26 mouse cellular contexts compared by ENCODE assay signal in genomic region chr9:47912823-47913222, GRCm38 (mm10).
"Had no signal": no experiment of that assay in that cellular context is flagged by ENCODE, and none has a peak within 500 bp of the region (broad histone marks: within the 10 kb centered on the region; RNA-seq: fewer than 3 reads in every experiment).

No protein-coding gene starts in this region.

- H3K9me3 ChIP-seq: heart, embryonic 13.5 days; heart, embryonic 15.5 days; hindbrain, embryonic 12.5 days; kidney, embryonic 15.5 days; limb, embryonic 10.5 days; limb, embryonic 12.5 days had no signal

- DNase-seq: gastrocnemius, postnatal 14 days; gastrocnemius, postnatal 36 days; heart, adult 11 months; heart, adult 2 months; heart, postnatal 14 days; heart, postnatal 36 days; kidney, adult 11 months; kidney, adult 2 months; kidney, adult 9 months; kidney, postnatal 14 days; kidney, postnatal 36 days; layer of hippocampus, adult 9-11 months; layer of hippocampus, postnatal 36 days; liver had no signal

- H3K4me2 ChIP-seq: heart, embryonic 11.5 days; heart, embryonic 13.5 days; heart, embryonic 15.5 days; hindbrain, embryonic 12.5 days; hindbrain, embryonic 14.5 days; kidney, embryonic 15.5 days; limb, embryonic 12.5 days; liver, embryonic 11.5 days had no signal

- H3K4me1 ChIP-seq: heart, embryonic 15.5 days had no signal

- H3K4me3 ChIP-seq: heart, adult 2 months; heart, embryonic 13.5 days; heart, embryonic 15.5 days; hindbrain, embryonic 12.5 days; kidney, embryonic 15.5 days; limb, embryonic 10.5 days; limb, embryonic 12.5 days had no signal

- H3K27me3 ChIP-seq: heart, embryonic 15.5 days had no signal

- ATAC-seq: hindbrain, embryonic 16.5 days; intestine, embryonic 16.5 days had no signal

- H3K36me3 ChIP-seq: heart, embryonic 13.5 days; heart, embryonic 15.5 days; hindbrain, embryonic 12.5 days; kidney, embryonic 15.5 days; limb, embryonic 10.5 days; limb, embryonic 12.5 days had no signal

- H3K9ac ChIP-seq: heart, embryonic 13.5 days; heart, embryonic 15.5 days; hindbrain, embryonic 12.5 days; hindbrain, embryonic 14.5 days; kidney, embryonic 15.5 days; limb, embryonic 12.5 days had no signal

- H3K27ac ChIP-seq: heart, adult 2 months; heart, embryonic 13.5 days; heart, embryonic 15.5 days; hindbrain, embryonic 12.5 days; hindbrain, embryonic 14.5 days; kidney, embryonic 15.5 days; kidney, postnatal 0 days; limb, embryonic 10.5 days; limb, embryonic 12.5 days had no signal
